Mouse (Mus musculus) forebrain, postnatal 0 days (tissue): ENCODE data around the gene Tas1r3. TPM values are rescaled to one million over a fixed set of nuclear protein-coding genes. Genes with fewer than 3 reads are reported as not detected.

ENCODE experiments used
- ATAC-seq: fragments of 200-750 bp; cut with Nextera tagmentation; 2 replicates; pipeline ENCODE4 v1.8.0; 2017; ENCODE audit warnings: mild to moderate bottlenecking, moderate library complexity
- DNase-seq: peaks from one replicate; pipeline ENCODE4 v3.0.0-alpha.2; 2015
- H3K27ac ChIP-seq: fragments of 300-500 bp; sonication (generic); 2 replicates; pipeline ENCODE4 v1.5.1; 2014; ENCODE audit warnings: low read depth, mild to moderate bottlenecking, antibody characterized with exemption, low read length, moderate library complexity, mixed read lengths
- H3K27me3 ChIP-seq: fragments of 300-500 bp; sonication (generic); 2 replicates; pipeline ENCODE4 v1.6.1; 2014; ENCODE audit warnings: mild to moderate bottlenecking, low read length, mixed read lengths; ENCODE audit not compliant: insufficient read depth
- H3K36me3 ChIP-seq: fragments of 300-500 bp; sonication (generic); 2 replicates; pipeline ENCODE4 v1.6.1; 2014; ENCODE audit warnings: mild to moderate bottlenecking, moderate library complexity; ENCODE audit not compliant: insufficient read depth
- H3K4me1 ChIP-seq: fragments of 300-500 bp; sonication (generic); 2 replicates; pipeline ENCODE4 v1.6.1; 2014; ENCODE audit warnings: antibody characterized with exemption; ENCODE audit not compliant: insufficient read depth
- H3K4me2 ChIP-seq: fragments of 300-500 bp; sonication (generic); 2 replicates; pipeline ENCODE4 v1.6.1; 2014; ENCODE audit warnings: low read depth, mild to moderate bottlenecking, moderate library complexity
- H3K4me3 ChIP-seq: fragments of 300-500 bp; sonication (generic); 2 replicates; pipeline ENCODE4 v1.5.1; 2014; ENCODE audit warnings: low read depth, low read length, mixed read lengths
- H3K9ac ChIP-seq: fragments of 300-500 bp; sonication (generic); 2 replicates; pipeline ENCODE4 v1.6.1; 2014; ENCODE audit warnings: mild to moderate bottlenecking
- H3K9me3 ChIP-seq: fragments of 300-500 bp; sonication (generic); 2 replicates; pipeline ENCODE4 v1.6.1; 2016; ENCODE audit warnings: low read length
- CTCF ChIP-seq: sonication (generic); IDR thresholded peaks from 2 replicates; pipeline ENCODE4 v1.5.1; 2016; ENCODE audit warnings: antibody characterized with exemption, control low read depth, low read depth
- WGBS: fragments of 180-500 bp; shearing (Covaris S2); extraction: QIAGEN DNeasy Blood & Tissue Kit; methylation state at CpG from one replicate; pipeline ENCODE4 v1.1.7; 2014; 5-methylcytosine and 5-hydroxymethylcytosine counted together
- polyA plus RNA-seq: library from polyadenylated mRNA; unstranded; fragments of >200 nt; fragmentation: Nextera tagmentation; extraction: Ambion mirVana; gene quantifications from 2 replicates; pipeline ENCODE4 v1.2.1, GENCODE M21; 2015
- total RNA-seq: library from RNA; depleted of rRNA; stranded (reverse); fragments of >200 nt; gene quantifications from 2 replicates; pipeline ENCODE4 v1.2.3, GENCODE M21; 2014

The Tas1r3 gene
- total and polyA plus RNA-seq, 2 experiments from 2014 or later = 0.22 to 0.67 TPM

GRCm38 (mm10) chr4:155868614-155869298 is 5.6 kb upstream of the Tas1r3 start:
- Histone ChIP-seq H3K27me3 (no peaks in the 10 kb centered on the region), H3K36me3 (peaks cover 32% of the 10 kb centered on the region), H3K4me2 (peak overlapping the region; percentile 98), H3K27ac (0 out of 2 replicates have a peak overlapping the region, but pooled peaks have one; percentile 86), H3K9ac (peak overlapping the region; percentile 75), H3K9me3 (no peaks in the 10 kb centered on the region), H3K4me3 (peak overlapping the region; percentile 79), H3K4me1 (peaks cover 10% of the 10 kb centered on the region)
- ATAC-seq = no peak; the same call in none of the 2 replicates
- WGBS = 10% methylated on average over 22 of the region's 22 CpGs
- no peak for DNase-seq
- TF ChIP-seq CTCF = no peak

- no peak overlapping the region for H3K4me2 ChIP-seq
- H3K4me3 ChIP-seq = no peak overlapping the region
- no peaks in the 10 kb centered on the region for H3K9me3 ChIP-seq
- TF ChIP-seq CTCF = no peak
- 90% methylated on average over 7 of the region's 7 CpGs for WGBS
- ATAC-seq (no peak), DNase-seq (no peak)
- no peak overlapping the region for H3K9ac ChIP-seq
- H3K36me3 ChIP-seq = peaks cover 76% of the 10 kb centered on the region
- H3K27ac ChIP-seq = no peak overlapping the region
- H3K4me1 ChIP-seq = no peaks in the 10 kb centered on the region
- no peaks in the 10 kb centered on the region for H3K27me3 ChIP-seq
Measured at GRCm38 (mm10) chr4:155861787-155862186, 1.4 kb downstream of the Tas1r3 start.

GRCm38 (mm10) chr4:155859318-155859717 is 3.8 kb downstream of the Tas1r3 start:
- Histone ChIP-seq H3K9me3 (no peaks in the 10 kb centered on the region), H3K36me3 (peaks cover 82% of the 10 kb centered on the region), H3K9ac (no peak overlapping the region), H3K27me3 (no peaks in the 10 kb centered on the region), H3K4me1 (no peaks in the 10 kb centered on the region), H3K4me2 (no peak overlapping the region), H3K27ac (no peak overlapping the region), H3K4me3 (no peak overlapping the region)
- TF ChIP-seq CTCF = no peak
- DNase-seq (no peak), ATAC-seq (no peak)
- WGBS = 33% methylated on average over 13 of the region's 13 CpGs

GRCm38 (mm10) chr4:155856881-155857280 is 6.3 kb downstream of the Tas1r3 start:
- ATAC-seq = no peak
- no peaks in the 10 kb centered on the region for H3K4me1 ChIP-seq
- TF ChIP-seq CTCF = no peak
- H3K4me2 ChIP-seq = no peak overlapping the region
- H3K9me3 ChIP-seq = no peaks in the 10 kb centered on the region
- WGBS = 84% methylated on average over 3 of the region's 3 CpGs
- H3K27ac ChIP-seq = no peak overlapping the region
- H3K36me3 ChIP-seq = peaks cover 80% of the 10 kb centered on the region
- no peak overlapping the region for H3K9ac ChIP-seq
- no peak overlapping the region for H3K4me3 ChIP-seq
- DNase-seq = no peak
- no peaks in the 10 kb centered on the region for H3K27me3 ChIP-seq

GRCm38 (mm10) chr4:155856071-155856470 is 7.1 kb downstream of the Tas1r3 start:
- Histone ChIP-seq H3K4me2 (no peak overlapping the region), H3K4me3 (no peak overlapping the region), H3K9ac (no peak overlapping the region), H3K9me3 (no peaks in the 10 kb centered on the region), H3K27me3 (no peaks in the 10 kb centered on the region), H3K27ac (no peak overlapping the region), H3K36me3 (peaks cover 71% of the 10 kb centered on the region), H3K4me1 (no peaks in the 10 kb centered on the region)
- 93% methylated on average over 12 of the region's 12 CpGs for WGBS
- ATAC-seq (no peak), DNase-seq (no peak)
- TF ChIP-seq CTCF = no peak

- H3K9ac ChIP-seq = no peak overlapping the region
- no peak overlapping the region for H3K27ac ChIP-seq
- DNase-seq (no peak), ATAC-seq (no peak)
- H3K4me3 ChIP-seq = no peak overlapping the region
- no peak for TF ChIP-seq CTCF
- peaks cover 62% of the 10 kb centered on the region for H3K36me3 ChIP-seq
- H3K4me1 ChIP-seq = no peaks in the 10 kb centered on the region
- 97% methylated on average over 12 of the region's 12 CpGs for WGBS
- H3K27me3 ChIP-seq = no peaks in the 10 kb centered on the region
- no peaks in the 10 kb centered on the region for H3K9me3 ChIP-seq
- no peak overlapping the region for H3K4me2 ChIP-seq
Measured at GRCm38 (mm10) chr4:155854991-155855390, 8.2 kb downstream of the Tas1r3 start.

- H3K27me3 ChIP-seq = no peaks in the 10 kb centered on the region
- H3K36me3 ChIP-seq = peaks cover 46% of the 10 kb centered on the region
- H3K4me3 ChIP-seq = no peak overlapping the region
- H3K9ac ChIP-seq = no peak overlapping the region
- H3K9me3 ChIP-seq = no peaks in the 10 kb centered on the region
- H3K4me1 ChIP-seq = peaks cover 13% of the 10 kb centered on the region
- DNase-seq (no peak), ATAC-seq (no peak)
- H3K4me2 ChIP-seq = no peak overlapping the region
- H3K27ac ChIP-seq = no peak overlapping the region
- 92% methylated on average over 9 of the region's 9 CpGs for WGBS
- no peak for TF ChIP-seq CTCF
Measured at GRCm38 (mm10) chr4:155853421-155853820, 9.7 kb downstream of the Tas1r3 start.
